Mouse (Mus musculus) thymus, postnatal 10 days (tissue): ENCODE data around the gene Nampt.
"Not testable (repeated sequence)": the region's sequence is repeated elsewhere in the genome, so short reads cannot be mapped to it uniquely, and the experiment has no call there.

Source experiments
- DNase-seq, 2 experiments: peaks; one replicate each; pipeline ENCODE4 v3.0.0; 2021; ENCODE audit warnings: low spot score in 2 of 2

The Nampt gene

DNA sequence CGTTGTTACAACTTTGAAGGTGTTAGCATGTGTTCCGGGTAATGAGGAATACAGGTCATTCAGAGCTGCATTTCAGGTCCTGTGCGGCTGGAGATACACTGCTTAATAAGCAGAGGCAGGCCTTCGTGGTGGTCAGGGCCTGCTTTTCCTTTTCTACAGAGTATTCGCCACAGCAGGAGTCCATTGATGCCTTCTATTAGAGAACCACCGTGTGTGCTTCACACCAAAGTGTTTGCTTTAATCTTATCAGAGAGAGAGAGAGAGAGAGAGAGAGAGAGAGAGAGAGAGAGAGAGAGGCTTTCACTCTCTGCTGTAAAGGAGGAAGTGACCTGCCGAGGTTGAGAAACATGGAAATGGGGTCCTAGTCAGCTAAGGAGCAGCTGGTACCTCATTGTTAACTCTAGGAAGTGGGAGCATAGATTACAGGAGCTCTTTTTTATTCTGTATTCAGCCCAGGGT lies 22.1 kb downstream of the Nampt start:
- DNase-seq = no peak

DNA sequence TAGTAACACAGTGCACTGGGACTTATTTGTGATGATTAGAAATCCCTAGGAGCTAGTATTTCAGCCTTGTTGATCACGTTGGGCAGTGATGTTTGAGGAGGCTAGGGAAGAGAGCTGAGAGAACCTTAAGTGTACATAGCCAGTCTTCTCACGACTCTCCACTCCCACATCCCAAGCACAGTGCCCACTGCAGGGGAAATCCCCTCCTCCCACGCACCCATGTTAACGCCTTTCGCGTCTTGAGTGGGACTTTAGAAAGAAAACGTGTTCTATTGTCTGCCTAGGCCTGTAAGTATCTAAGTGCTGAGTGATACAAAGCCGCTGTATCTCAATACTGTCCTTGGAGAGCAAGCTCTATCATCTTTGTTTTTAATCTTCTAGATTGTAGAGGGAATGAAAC lies 27.0 kb downstream of the Nampt start:
- DNase-seq = no peak

DNA sequence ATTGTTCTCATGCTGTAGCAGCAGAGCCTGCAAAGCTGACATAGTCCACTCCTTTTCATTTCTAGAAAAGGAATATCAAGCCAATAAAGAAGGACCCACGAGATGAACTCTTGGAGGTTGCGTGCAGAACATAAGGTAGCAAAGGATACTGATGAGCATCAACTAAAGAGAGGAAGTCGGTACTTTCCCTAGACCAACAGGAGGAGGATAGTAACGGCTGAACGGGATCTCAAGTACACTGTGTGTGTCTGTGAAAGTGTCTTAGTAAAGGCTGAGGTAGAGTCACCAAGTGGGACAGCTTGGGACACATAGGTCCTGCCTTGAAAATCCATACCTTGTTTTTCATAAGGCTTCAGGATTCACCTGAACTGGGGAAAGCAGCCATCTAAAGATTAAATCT lies 34.4 kb downstream of the Nampt start:
- DNase-seq = no peak

DNA sequence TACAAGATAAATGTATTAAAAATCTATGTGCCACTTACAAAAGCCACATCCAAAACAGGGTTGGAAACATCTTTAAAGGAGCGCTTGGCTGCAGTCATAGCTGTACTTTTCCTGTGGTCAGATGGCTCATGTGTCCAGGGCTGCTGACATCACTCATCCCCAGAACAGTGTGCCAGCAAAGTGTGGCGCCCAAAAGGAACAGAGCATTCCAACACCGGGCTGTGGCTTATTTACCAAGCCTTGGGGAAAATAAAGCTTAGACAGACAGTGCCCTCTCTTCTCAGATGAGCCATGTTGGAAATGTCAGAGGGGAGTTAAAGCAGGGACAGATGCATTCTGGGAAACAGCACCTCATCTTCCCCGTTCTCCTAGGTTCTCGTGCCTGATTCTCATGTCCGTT lies 35.5 kb downstream of the Nampt start:
- DNase-seq = no peak

DNA sequence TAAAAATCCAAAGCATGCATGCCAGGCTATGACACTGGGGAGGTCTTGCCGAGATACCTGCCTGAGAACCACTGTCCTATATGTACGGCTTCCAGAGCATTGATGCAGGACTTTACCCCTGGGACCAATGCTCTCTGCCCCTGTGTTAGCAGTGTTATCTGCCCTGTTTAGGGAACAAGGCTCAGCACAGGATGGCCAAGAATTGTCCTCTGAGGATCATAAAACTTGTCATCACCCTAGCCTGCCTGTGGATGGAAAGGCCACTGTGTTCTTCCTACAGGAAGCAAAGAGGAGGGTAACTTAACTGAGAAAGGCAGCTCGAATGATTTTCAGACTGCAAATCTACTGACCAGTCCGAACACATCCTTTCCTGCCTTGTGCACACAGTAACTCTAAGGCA lies 36.1 kb downstream of the Nampt start:
- DNase-seq = no peak

DNA sequence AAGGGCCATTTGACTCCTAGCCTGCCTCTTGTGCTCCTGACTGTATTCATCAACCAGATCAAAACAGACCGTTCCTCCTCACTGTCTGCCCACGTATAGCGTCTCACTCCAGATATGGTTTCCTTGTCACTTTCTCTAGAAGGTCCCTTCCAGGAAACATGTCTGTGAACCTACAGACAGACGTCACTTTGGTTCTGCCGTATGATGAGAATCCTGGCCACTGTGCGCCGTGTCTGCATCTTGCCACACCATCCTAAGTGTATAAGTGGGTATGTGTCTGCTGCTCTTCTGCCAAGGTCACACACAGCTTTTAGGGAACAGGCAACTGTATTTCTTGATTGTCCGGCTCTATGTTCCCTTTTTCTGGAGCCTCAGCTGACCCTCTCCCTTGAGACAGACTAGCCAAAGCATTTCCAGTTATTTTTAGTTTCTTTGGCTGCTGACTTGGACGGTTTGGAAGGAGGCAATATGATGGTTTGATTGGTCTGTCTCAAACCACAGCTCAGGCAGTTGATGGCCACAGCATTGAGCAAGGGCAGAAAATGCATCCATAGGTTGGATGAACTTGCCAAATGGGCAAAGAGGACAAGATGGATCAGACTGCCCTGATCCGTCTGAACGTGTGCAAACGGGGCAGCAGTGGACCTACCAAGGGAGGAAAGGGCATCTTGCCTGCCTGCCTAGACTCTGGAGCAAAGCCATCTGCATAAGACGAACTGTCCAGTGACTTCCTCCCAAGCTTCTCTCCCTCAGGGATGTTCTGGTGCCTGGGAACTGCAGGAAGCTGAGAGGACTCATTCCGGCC lies 37.6 kb downstream of the Nampt start:
- DNase-seq = no peak

DNA sequence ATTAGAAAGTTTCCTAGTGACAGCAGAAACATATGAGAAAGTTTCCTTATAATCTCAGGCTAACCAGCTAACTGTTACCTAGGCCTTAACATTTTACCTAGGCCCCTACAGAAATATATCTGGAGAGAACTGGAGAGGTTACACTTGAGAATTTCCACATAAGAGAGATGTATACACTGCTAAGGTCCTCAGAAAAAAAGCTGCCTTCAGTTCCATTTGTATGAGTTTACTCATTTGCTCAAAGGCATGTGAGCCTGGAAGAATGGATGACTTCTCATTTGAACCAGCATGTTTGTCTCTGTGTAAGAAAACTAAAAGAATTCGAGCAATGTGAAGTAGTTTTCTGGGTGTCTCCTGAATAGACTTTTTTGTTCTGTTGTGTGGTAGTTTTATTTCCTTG lies 39.1 kb downstream of the Nampt start:
- DNase-seq = no peak

DNA sequence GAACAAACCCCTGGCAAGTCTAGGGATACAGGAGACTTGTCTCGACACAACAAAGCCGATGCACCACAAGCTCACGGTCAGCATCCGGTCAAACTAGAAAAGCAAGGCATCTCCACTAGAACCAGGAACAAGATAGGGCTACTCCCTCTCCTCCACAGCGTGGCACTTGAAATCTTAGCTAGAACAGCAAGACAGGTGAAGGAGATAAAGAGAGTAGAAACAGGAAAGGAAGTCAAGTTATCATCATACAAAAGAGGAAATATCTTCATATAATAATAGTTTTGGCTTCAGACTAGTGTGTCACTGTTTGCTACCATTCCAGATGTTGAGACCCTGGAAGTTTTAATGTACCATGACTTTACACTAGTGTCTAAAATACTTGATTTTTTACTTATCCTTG lies 41.5 kb downstream of the Nampt start:
- DNase-seq = no peak

DNA sequence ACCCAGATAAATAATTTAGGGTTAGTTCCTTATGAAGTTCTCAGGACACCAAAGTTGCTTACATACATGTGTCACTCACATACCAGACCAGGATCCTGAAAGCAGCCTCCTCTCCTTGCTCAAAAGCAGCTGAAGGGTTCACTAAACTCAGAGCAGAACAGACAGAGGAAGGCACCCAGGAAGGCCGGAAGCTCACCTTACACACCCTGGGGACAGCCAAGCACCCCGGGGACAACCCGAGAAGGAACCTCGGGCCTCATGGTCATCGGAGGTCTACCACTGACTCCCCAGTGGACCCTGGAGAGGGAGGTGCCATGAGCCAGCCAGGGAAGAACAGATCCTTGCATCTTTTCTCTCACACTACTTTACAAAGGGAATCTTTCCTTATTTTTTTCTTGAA lies 51.5 kb downstream of the Nampt start:
- DNase-seq = no peak

DNA sequence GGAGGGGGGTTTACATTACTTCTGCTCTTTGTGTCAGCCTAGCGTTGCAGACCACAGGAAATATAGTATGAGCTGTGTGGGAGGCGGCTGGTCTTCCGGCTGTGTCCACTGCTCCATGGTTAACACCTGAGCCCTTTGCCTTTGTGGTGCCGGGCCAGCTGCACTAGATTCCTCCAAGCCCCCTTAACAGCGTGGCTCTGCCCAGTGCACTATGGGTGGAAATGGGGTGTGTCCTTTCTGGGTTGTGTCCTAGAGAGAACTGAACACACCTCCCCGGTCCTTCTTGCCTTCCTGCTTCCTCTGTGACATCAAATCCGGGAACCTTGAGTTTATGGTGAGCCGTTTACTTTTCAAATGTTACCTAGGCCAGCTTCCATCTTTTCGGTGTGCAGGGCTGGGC lies 58.2 kb downstream of the Nampt start:
- no peak for DNase-seq

DNA sequence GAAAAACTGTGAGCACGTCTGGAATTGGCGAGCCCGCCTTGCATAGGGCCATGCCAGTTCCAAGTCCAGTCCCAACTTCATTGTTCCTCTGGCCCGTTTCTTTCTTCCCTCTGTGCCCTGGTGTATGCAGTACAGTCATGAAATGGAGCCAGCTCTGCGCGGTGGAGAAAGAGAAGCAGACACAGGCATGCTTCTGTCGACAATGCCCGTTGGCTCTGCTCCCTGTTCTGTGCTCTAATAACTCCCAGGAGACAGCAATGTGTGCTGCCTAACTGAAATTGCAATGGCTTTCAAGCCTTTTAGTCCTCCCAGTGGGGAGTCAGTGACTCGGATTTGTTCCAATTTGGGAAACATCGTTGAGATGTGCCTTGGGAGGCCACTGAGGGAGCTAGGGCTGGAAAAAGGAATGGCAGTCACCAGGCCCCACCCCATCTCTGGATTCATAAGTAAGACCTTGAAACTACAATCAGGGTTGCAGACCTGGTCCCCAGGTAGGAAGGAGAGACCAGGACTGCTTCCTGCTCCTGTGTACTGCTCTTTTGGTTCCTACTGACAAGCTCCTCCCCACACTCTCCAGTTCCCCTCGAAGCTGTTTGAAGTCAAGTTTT lies 58.7 kb downstream of the Nampt start:
- no peak for DNase-seq

DNA sequence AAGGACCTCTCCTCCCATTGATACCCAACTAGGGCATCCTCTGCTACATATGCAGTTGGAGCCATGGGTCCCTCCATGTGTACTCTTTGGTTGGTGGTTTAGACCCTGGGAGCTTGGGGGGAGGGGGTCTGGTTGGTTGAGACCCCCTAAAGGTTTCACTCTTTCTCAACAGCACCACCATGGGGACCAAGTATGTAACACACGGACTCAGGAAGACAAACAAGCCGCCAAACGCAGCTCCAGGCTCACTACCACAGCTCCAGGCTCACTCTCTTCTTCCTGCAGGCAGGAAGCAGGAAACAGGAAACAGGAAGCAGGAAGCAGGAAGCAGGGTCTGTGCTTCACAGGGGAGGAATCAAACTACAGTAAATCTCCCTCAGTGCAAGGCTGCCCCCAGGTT lies 60.0 kb downstream of the Nampt start:
- no peak for DNase-seq

DNA sequence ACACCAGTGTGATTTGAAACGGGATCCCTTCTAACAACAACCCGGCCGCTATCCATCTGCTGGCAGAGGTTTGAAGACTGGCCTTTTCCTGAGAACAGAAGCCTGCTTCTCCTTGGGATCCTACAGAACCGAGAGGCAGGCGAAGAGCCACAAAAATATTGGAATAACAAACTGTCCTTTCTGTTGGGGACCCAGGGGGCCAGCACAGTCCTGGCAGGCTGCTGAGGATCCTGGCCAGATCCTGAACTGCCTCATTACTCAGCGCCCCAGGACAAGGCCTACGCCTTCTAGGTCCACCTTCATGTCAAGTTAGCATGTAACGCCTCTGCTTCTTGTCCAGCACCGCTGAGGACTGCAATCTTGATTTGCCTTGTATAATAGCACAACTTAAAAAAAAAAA lies 65.0 kb downstream of the Nampt start:
- no peak for DNase-seq

DNA sequence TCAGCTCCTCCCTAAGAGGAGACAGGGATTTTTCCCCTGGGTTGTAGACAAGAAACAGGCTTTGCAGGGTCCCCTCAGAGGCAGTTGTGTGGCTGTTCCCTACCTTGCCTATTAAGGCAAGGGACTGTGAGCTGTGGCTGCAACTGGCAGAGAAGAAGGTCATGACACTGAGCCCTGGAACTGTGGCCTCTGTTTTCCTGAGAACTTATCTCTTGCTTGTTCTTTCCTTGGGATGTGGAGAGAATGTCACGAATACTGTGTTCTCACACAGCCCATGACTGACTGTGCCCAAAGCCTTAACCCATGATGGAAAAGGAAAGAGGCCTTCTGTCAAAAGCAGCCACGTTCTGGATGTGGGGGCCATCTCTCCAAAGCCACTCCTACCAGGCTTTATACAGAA lies 65.7 kb downstream of the Nampt start:
- no peak for DNase-seq

DNA sequence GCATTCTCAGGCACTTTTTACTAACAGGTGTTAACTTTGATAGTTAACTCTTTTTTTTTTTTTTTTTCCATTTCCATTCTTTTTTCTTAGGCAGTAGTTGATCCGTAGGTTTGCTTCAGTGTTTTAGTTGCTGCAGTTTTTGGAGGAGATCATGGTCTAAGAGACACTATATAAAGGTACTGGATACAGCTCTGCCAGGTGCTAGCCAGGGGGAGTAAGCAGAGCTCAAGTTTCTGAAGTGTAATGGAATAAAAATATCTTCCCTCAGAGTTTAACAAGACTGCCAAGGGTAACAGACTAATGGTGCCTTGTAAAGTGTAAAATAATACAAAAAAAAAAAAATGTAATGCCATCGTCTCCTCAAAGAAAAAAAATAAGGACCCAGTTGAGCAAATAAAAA lies 67.0 kb downstream of the Nampt start:
- DNase-seq = no peak

DNA sequence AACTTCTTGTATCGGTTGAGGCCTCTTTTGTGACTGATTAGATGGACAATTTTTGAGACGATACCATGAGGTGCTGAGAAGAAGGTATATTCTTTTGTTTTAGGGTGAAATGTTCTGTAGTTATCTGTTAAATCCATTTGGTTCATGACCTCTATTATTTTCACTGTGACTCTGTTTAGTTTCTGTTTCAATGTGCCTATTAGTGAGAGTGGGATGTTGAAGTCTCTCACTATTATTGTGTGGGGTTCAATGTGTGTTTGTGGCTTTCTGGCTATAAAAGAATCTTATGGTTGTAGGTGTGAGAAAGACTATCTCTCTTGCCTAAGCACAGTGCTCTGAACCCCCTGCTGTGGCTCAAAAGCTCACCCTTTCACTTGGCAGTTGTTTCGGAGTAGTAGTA lies 68.9 kb downstream of the Nampt start:
- DNase-seq = no peak

DNA sequence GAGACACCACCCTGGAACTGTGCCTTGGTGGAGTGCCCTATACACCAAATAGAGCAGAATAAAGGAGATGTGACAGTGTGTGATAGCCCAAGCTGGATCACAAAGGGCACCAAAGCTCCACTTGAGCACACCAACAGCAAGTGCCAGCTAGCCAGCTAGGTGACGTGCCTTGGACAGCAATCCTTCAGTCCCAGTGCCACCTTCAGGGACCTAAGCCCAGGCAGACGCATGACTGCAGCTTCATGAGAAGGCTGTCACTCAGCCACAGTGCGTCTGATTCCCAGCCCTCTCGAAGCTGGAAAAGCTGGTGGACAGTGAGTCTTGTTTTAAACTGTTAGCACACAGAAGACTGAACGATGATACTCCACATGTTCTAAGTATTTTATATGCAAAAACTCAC lies 70.5 kb downstream of the Nampt start:
- no peak for DNase-seq

DNA sequence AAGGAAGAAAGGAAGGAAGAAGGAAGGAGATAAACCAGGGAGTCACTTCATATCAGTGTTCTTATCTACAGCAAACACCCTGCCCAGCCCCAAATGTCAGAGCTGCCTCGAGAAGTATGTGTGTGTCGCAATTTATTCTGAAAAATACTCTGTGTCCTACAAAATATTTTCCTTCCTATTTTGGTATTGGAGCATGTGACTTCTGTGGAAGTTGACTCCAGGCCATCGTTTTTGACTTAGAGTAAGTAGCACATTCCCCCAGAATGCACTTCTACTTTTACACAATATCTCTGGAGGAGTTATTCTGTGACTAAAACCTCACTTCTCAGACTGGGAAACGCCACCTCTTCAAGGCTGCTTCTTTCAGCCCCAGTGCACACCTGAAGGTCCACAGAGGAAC lies 71.1 kb downstream of the Nampt start:
- DNase-seq = no peak

DNA sequence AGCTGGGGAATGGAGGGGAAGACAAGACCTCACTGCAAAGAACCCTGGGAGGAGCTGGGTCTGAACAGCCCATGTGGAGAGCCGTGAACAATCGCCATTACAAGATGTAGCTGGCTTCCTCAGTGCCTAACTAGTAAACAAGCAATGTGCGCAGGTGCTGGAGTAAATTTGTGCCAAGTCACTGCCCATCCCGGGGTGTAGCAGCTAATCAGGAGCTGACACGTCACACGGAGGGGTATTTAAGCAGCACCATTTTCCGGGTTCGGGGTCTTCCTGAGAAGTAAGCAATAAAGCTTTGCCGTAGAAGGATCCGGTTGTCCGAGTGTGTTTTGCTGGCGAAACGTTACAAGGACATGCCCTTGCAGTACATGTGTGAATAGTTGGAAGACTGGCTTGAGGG lies 71.9 kb downstream of the Nampt start:
- DNase-seq = not testable (repeated sequence)

DNA sequence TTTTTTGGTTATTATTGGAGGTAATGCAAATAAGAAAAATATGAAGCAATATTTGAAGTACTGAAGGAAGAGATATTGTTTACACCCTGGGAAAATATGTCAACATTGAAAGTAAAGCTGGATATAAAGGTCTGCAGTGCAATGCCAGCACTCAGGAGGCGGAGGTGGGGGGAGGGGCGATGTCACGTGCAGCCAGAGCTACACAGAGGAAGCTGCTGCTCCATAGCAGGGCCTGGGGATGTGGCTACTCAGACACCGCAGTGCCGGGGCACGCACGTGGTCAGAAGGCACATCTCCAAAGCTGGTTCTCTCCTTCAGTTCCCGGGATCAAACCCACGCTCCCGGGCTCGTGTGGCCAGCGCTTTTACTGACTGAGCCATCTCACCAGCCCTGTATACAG lies 73.9 kb downstream of the Nampt start:
- peak; percentile 57 to 71 for DNase-seq

DNA sequence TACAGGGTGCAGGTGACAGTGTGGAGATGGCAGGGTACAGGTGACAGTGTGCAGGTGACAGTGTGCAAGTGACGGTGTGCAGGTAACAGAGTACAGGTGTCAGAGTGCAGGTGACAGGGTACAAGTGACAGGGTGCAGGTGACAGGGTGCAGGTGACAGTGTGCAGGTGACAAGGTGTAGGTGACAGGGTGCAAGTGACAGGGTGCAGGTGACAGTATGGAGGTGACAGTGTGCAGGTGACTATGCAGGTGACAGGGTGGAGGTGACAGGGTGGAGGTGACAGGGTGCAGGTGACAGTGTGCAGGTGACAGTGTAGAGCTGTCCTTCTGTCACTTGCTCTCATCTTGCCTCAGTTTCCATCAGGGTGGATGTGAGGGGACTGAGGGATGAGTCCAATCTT lies 76.5 kb downstream of the Nampt start:
- DNase-seq = no peak

DNA sequence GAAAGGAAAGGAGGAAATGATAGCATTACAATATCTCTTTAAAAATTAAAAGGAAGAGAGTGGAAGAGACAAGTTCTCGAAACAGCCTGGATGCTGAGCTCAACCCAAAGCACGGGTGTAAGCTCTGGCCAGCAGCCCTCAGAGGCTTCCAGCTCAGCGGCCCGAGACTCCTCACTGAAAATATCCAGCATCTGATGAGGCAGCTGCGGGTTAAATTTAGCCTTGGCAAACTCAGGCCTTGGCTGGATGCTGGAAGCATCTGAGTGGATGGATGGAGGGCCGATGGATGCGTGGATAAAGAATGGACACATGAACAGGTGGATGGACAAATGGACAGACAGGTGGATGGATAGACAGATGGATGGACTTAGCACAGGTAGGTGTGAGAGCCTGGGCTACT lies 77.2 kb downstream of the Nampt start:
- DNase-seq = no peak

DNA sequence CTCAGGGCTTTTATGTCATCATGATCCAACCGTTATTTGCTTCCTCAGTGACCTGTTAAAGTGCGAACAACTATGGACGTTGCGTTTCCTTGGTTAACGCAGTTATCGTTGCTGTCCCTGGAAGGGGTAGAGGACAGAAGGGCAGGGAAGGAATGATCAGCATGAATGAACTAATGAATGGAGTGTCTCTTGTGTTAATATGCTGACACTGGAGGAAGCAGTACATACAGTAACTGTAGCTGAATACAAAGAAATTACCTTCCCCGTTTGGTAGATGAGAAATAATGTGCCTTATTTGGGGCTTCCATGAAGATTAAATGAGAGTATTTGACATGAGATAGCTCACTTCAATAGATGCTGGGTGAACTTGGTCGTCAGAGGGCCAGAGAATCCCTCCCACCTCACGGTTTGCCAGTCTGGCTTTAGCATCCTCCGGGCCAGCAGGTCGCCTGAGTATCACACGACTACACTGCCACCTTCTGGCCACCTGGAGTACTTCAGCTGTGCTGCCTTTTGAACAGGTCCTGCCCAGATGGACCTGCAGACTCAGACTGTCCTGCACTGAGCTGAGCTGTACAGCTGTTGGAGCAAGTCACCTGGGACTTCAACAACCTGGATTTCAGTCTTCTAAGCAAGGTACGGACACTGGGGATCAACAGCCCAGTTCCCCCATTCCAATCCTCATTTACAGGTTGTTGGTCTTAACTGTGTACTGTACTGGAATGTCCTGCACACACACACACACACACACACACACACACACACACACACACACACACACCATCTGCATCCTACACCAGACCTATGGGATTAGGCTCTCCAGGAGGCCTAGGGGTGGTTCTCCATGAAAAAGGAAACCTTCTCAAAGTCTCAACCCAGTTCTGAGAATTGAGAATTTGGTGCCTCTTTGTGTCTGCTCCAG lies 78.1 kb downstream of the Nampt start:
- DNase-seq = peak; percentile 67 to 86
